ENCODE assay signal across 8 mouse cellular contexts in the genomic region with DNA sequence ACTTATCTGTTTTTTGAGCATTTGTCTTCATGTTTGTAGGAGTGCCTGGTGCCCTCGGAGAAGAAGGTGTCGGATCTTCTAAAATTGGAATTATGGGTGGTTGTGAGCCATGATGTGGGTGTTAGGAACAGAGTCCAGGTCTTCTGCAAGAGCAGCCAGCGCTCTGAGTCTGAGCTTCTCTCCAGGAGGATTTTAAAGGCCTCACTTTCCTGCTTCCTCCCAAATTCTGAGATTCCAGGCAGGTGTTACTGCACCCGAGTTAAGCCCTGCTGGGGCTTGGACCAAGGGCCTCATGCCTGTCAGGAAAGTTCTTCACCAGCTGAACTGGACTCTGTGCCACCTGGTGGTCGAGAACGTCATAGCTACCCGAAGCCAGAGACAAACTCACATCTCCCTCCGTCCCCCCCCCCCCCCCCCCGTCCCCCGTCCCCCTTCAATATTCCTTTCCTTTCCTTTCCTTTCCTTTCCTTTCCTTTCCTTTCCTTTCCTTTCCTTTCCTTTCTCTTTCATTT. TPM values are rescaled to one million over a fixed set of nuclear protein-coding genes. Genes with fewer than 3 reads are reported as not detected.
DNase-seq lines count a peak whose midpoint lies in the region; ATAC-seq lines count a peak whose summit lies in the region.
"Had no signal": no experiment of that assay in that cellular context is flagged by ENCODE, and none has a peak within 500 bp of the region (broad histone marks: within the 10 kb centered on the region; RNA-seq: fewer than 3 reads in every experiment).

No protein-coding gene starts in this region.

- DNase-seq in hindbrain, embryonic 10.5 days (ENCODE audit: low spot score): peak; percentile 40
- peak; percentile 53 for DNase-seq in urinary bladder, postnatal 14 days (ENCODE audit: low spot score)
- no peak for DNase-seq in urinary bladder, postnatal 36 days (ENCODE audit: low spot score in 2 of 2)
- peak; percentile 56 for DNase-seq in embryonic facial prominence, embryonic 11.5 days (ENCODE audit: low spot score)
- peak; percentile 34 to 57 for DNase-seq in natural killer cell, adult 2 months (ENCODE audit: low spot score in 2 of 2)
- no peak for DNase-seq in cerebellum, adult 8-10 months

- no peak overlapping the region for H3K4me3 ChIP-seq in hindbrain, embryonic 10.5 days
- H3K4me3 ChIP-seq in hindbrain, embryonic 16.5 days (ENCODE audit: low read length): no peak overlapping the region
- H3K4me3 ChIP-seq in embryonic facial prominence, embryonic 11.5 days (ENCODE audit: low read depth, low read length): no peak overlapping the region
- H3K4me3 ChIP-seq: embryonic facial prominence, embryonic 12.5 days had no signal

- no peak overlapping the region for H3K27ac ChIP-seq in hindbrain, embryonic 10.5 days
- H3K27ac ChIP-seq in hindbrain, embryonic 16.5 days (ENCODE audit: low read depth, low read length): no peak overlapping the region
- H3K27ac ChIP-seq in embryonic facial prominence, embryonic 11.5 days (replicated peaks; ENCODE audit: low read depth, low read length): no peak overlapping the region
- H3K27ac ChIP-seq: embryonic facial prominence, embryonic 12.5 days had no signal

- 42% methylated on average over 10 of the region's 10 CpGs for WGBS in hindbrain, embryonic 10.5 days
- 41% methylated on average over 8 of the region's 10 CpGs for WGBS in hindbrain, embryonic 16.5 days
- 37% methylated on average over 8 of the region's 10 CpGs for WGBS in embryonic facial prominence, embryonic 11.5 days

- no peaks in the 10 kb centered on the region for H3K9me3 ChIP-seq in hindbrain, embryonic 10.5 days
- H3K9me3 ChIP-seq in hindbrain, embryonic 16.5 days (ENCODE audit: control insufficient read depth, low read length): no peaks in the 10 kb centered on the region
- H3K9me3 ChIP-seq in embryonic facial prominence, embryonic 11.5 days (replicated peaks; ENCODE audit: control insufficient read depth, low read length): no peaks in the 10 kb centered on the region
- H3K9me3 ChIP-seq: embryonic facial prominence, embryonic 12.5 days had no signal

- H3K27me3 ChIP-seq in hindbrain, embryonic 10.5 days (ENCODE audit: insufficient read depth, poor library complexity, severe bottlenecking): peaks cover 12% of the 10 kb centered on the region; the same call in 1 of the 2 replicates
- no peaks in the 10 kb centered on the region for H3K27me3 ChIP-seq in hindbrain, embryonic 16.5 days (replicated peaks; ENCODE audit: control insufficient read depth, insufficient read depth, low read length)
- H3K27me3 ChIP-seq in embryonic facial prominence, embryonic 11.5 days (ENCODE audit: control insufficient read depth, insufficient read depth, low read length): no peaks in the 10 kb centered on the region
- H3K27me3 ChIP-seq: embryonic facial prominence, embryonic 12.5 days had no signal

- no peak overlapping the region for H3K9ac ChIP-seq in hindbrain, embryonic 16.5 days (ENCODE audit: low read depth, low read length)
- H3K9ac ChIP-seq in embryonic facial prominence, embryonic 11.5 days (replicated peaks; ENCODE audit: low read length): no peak overlapping the region
- H3K9ac ChIP-seq: embryonic facial prominence, embryonic 12.5 days had no signal

- H3K36me3 ChIP-seq in hindbrain, embryonic 10.5 days: no peaks in the 10 kb centered on the region
- H3K36me3 ChIP-seq in hindbrain, embryonic 16.5 days (ENCODE audit: control insufficient read depth, insufficient read depth, low read length): no peaks in the 10 kb centered on the region
- no peaks in the 10 kb centered on the region for H3K36me3 ChIP-seq in embryonic facial prominence, embryonic 11.5 days (replicated peaks; ENCODE audit: control insufficient read depth, insufficient read depth, low read depth, low read length)
- H3K36me3 ChIP-seq: embryonic facial prominence, embryonic 12.5 days had no signal

- no peak for ATAC-seq in hindbrain, embryonic 16.5 days
- ATAC-seq in embryonic facial prominence, embryonic 11.5 days (replicated peaks; ENCODE audit: insufficient number of reproducible peaks, low FRiP score, low TSS enrichment, low read depth): no peak

- no peak overlapping the region for H3K4me2 ChIP-seq in hindbrain, embryonic 16.5 days (ENCODE audit: low read length)
- no peak overlapping the region for H3K4me2 ChIP-seq in embryonic facial prominence, embryonic 11.5 days (ENCODE audit: low read depth, low read length)
- H3K4me2 ChIP-seq: embryonic facial prominence, embryonic 12.5 days had no signal

- peaks cover 17% of the 10 kb centered on the region for H3K4me1 ChIP-seq in hindbrain, embryonic 10.5 days (replicated peaks)
- no peaks in the 10 kb centered on the region for H3K4me1 ChIP-seq in hindbrain, embryonic 16.5 days (ENCODE audit: control insufficient read depth, insufficient read depth, low read depth, low read length)
- no peaks in the 10 kb centered on the region for H3K4me1 ChIP-seq in embryonic facial prominence, embryonic 11.5 days (ENCODE audit: control insufficient read depth, insufficient read depth, low read length)

RNA-seq across cellular contexts. Expression of gene Chaf1b, which starts 31.7 kb away (rescaled TPM):
- polyA plus RNA-seq in hindbrain, embryonic 10.5 days (2016; fragmentation: Nextera tagmentation; extraction: Ambion mirVana): 109 and 132 TPM in 2 replicates
- 17.9 and 20.0 TPM in 2 replicates for polyA plus RNA-seq in hindbrain, embryonic 16.5 days (2015; fragmentation: Nextera tagmentation; extraction: Ambion mirVana)
- polyA plus RNA-seq in embryonic facial prominence, embryonic 11.5 days (2014; fragmentation: Nextera tagmentation; extraction: Ambion mirVana): 130 and 138 TPM in 2 replicates

Comparison
In these comparisons a context has a peak if more than half of its experiments do, and no peak if none do; other contexts are left out.
1. DNase-seq: peak in hindbrain, embryonic 10.5 days (single experiment), urinary bladder, postnatal 14 days (single experiment), embryonic facial prominence, embryonic 11.5 days (single experiment) and natural killer cell, adult 2 months (2 of 2); none in urinary bladder, postnatal 36 days (0 of 2) and cerebellum, adult 8-10 months (single experiment).